Mouse (Mus musculus) limb, embryonic 15.5 days (tissue): ENCODE measurements around the gene Clec4g. TPM values are rescaled to one million over a fixed set of nuclear protein-coding genes. Genes with fewer than 3 reads are reported as not detected.

Source experiments
- ATAC-seq: fragments of 200-750 bp; cut with Nextera tagmentation; 2 replicates; pipeline ENCODE4 v1.8.0; 2017; ENCODE audit warnings: low read depth, moderate TSS enrichment; ENCODE audit not compliant: insufficient number of reproducible peaks, low FRiP score, low TSS enrichment
- H3K27ac ChIP-seq: fragments of 300-500 bp; sonication (generic); 2 replicates; pipeline ENCODE4 v1.5.1; 2015; ENCODE audit warnings: moderate library complexity, mild to moderate bottlenecking, inconsistent platforms
- H3K27me3 ChIP-seq: fragments of 300-500 bp; sonication (generic); 2 replicates; pipeline ENCODE4 v1.6.1; 2015; ENCODE audit warnings: inconsistent platforms
- H3K36me3 ChIP-seq: fragments of 300-500 bp; sonication (generic); 2 replicates; pipeline ENCODE4 v1.6.1; 2015; ENCODE audit warnings: inconsistent platforms
- H3K4me1 ChIP-seq: fragments of 300-500 bp; sonication (generic); 2 replicates; pipeline ENCODE4 v1.6.1; 2015; ENCODE audit warnings: inconsistent platforms
- H3K4me2 ChIP-seq: fragments of 300-500 bp; sonication (generic); 2 replicates; pipeline ENCODE4 v1.6.1; 2015; ENCODE audit warnings: mild to moderate bottlenecking, inconsistent platforms
- H3K4me3 ChIP-seq: fragments of 300-500 bp; sonication (generic); 2 replicates; pipeline ENCODE4 v1.5.1; 2015; ENCODE audit warnings: mild to moderate bottlenecking, inconsistent platforms
- H3K9ac ChIP-seq: fragments of 300-500 bp; sonication (generic); 2 replicates; pipeline ENCODE4 v1.6.1; 2015; ENCODE audit warnings: inconsistent platforms
- H3K9me3 ChIP-seq: fragments of 300-500 bp; sonication (generic); 2 replicates; pipeline ENCODE4 v1.6.1; 2016; ENCODE audit warnings: inconsistent platforms
- WGBS: fragments of 180-500 bp; shearing (Covaris S2); methylation state at CpG from one replicate; pipeline ENCODE4 v1.1.7; 2015; 5-methylcytosine and 5-hydroxymethylcytosine counted together
- polyA plus RNA-seq: library from polyadenylated mRNA; unstranded; fragments of >200 nt; fragmentation: Nextera tagmentation; extraction: Ambion mirVana; gene quantifications from 2 replicates; pipeline ENCODE4 v1.2.1, GENCODE M21; 2015

Gene Clec4g
- polyA plus RNA-seq, 1 experiment from 2014 or later, result not detected

DNA sequence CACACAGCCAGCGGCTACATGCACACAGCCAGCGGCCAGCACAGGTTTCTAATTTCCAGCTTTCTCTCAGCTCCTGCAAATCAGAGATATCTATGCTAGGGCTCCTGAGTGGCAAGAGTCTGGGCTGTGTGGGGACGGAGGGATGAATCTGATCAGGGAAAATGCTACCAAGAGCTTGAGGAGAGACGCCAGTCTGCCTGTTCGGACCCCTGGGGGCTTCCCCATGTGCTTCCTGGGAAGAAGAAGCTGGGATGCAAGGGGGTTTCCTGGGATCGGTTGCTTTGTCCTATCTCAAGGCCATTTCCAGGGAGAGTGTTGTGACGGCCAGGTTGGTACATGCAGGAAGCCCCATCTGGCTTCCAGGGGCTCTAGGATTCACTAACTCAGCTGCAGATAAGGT lies 12.8 kb downstream of the Clec4g start:
- Histone ChIP-seq H3K4me1 (no peaks in the 10 kb centered on the region), H3K27ac (no peak overlapping the region), H3K4me3 (no peak overlapping the region), H3K36me3 (no peaks in the 10 kb centered on the region), H3K27me3 (no peaks in the 10 kb centered on the region), H3K4me2 (no peak overlapping the region), H3K9ac (no peak overlapping the region), H3K9me3 (no peaks in the 10 kb centered on the region)
- no peak for ATAC-seq
- 69% methylated on average over 7 of the region's 7 CpGs for WGBS

GRCm38 (mm10) chr8:3705711-3706110 lies 14.7 kb downstream of the Clec4g start:
- Histone ChIP-seq H3K4me2 (no peak overlapping the region), H3K4me3 (no peak overlapping the region), H3K36me3 (no peaks in the 10 kb centered on the region), H3K27me3 (no peaks in the 10 kb centered on the region), H3K9ac (no peak overlapping the region), H3K4me1 (no peaks in the 10 kb centered on the region), H3K27ac (no peak overlapping the region), H3K9me3 (no peaks in the 10 kb centered on the region)
- WGBS, result 67% methylated on average over 4 of the region's 4 CpGs
- ATAC-seq, result no peak

- WGBS, result 93% methylated on average over 1 of the region's 1 CpGs
- H3K4me3 ChIP-seq, result no peak overlapping the region
- no peaks in the 10 kb centered on the region for H3K4me1 ChIP-seq
- no peak overlapping the region for H3K4me2 ChIP-seq
- ATAC-seq, result no peak
- H3K27ac ChIP-seq, result no peak overlapping the region
- H3K27me3 ChIP-seq, result no peaks in the 10 kb centered on the region
- no peaks in the 10 kb centered on the region for H3K9me3 ChIP-seq
- H3K9ac ChIP-seq, result no peak overlapping the region
- no peaks in the 10 kb centered on the region for H3K36me3 ChIP-seq
These were observed 19.0 kb downstream of the Clec4g start for GRCm38 (mm10) chr8:3701491-3701890.

DNA sequence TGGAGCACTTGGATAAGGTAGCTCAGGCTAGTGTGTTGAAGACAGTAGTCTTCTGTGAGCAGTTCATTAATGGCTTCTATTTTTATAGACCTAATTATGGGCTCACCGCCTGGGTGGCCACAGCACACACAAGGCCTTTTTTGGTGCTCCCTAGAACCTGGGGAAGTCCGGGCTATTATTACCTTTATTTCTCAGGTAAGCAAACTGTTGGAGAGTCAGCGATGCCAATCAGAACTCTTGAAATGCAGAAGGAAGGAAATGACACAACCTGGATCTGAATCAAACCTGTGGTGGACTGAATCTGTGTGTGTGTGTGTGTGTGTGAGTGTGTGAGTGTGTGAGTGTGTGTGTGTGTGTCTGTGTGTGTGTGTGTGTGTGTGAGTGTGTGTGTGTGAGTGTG lies 26.3 kb downstream of the Clec4g start, which contains the start of gene Fcer2a:
Fcer2a (minus strand) TSS at position 55 of the 400 bp plus-strand sequence.
- H3K27ac ChIP-seq, result no peak within 1 kb of the TSS
- no peaks in the 10 kb centered on the region for H3K4me1 ChIP-seq
- H3K9me3 ChIP-seq, result no peaks in the 10 kb centered on the region
- WGBS, result 63% methylated on average over 3 of the region's 3 CpGs
- H3K4me2 ChIP-seq, result no peak within 1 kb of the TSS
- no peak within 1 kb of the TSS for H3K4me3 ChIP-seq
- no peaks in the 10 kb centered on the region for H3K36me3 ChIP-seq
- no peaks in the 10 kb centered on the region for H3K27me3 ChIP-seq
- H3K9ac ChIP-seq, result no peak within 1 kb of the TSS
- no peak for ATAC-seq

DNA sequence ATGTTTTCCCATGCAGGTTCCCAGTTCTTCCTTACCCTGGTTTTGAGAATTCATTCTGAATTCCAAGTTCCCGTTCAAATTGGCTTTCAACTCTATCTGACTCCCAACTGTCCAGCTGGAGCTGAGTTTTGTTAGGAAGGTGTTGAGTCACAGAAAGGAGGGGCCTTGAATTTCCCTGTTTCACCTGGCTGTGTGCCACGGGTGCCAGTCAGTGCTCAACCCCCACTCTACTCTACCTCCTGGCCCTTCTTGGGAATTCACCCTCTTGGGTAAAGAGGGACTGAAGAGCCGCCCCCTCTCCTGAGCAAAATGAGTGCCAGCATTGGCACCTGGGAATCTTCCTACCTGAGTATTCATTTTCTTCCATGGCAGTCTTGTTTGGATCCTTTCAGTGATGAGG lies 29.7 kb downstream of the Clec4g start:
- Histone ChIP-seq H3K27me3 (no peaks in the 10 kb centered on the region), H3K27ac (no peak overlapping the region), H3K4me2 (no peak overlapping the region), H3K4me3 (no peak overlapping the region), H3K36me3 (no peaks in the 10 kb centered on the region), H3K9me3 (no peaks in the 10 kb centered on the region), H3K9ac (no peak overlapping the region), H3K4me1 (no peaks in the 10 kb centered on the region)
- 64% methylated on average over 3 of the region's 3 CpGs for WGBS
- no peak for ATAC-seq

DNA sequence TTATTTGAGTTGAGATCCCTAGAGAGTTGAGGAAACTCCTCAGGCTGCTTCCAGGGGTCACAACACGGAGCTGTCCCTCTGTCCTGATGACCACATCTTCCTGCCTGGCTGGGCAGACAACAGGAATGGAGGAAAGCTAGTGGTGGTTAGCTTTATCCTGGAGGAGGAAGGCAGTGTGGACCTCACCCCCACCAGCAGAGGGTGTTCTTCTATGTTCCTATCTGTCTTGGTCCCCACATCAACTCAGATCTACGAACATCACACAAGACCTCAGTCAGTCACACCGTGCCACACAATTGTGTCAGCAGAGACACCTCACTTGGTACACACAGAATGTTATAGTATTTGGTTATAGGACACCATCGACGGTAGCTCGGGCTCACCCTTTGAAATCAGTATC lies 32.9 kb downstream of the Clec4g start:
- Histone ChIP-seq H3K27ac (no peak overlapping the region), H3K4me2 (no peak overlapping the region), H3K36me3 (no peaks in the 10 kb centered on the region), H3K4me3 (no peak overlapping the region), H3K4me1 (no peaks in the 10 kb centered on the region), H3K27me3 (no peaks in the 10 kb centered on the region), H3K9me3 (no peaks in the 10 kb centered on the region), H3K9ac (no peak overlapping the region)
- no peak for ATAC-seq
- WGBS, result 78% methylated on average over 6 of the region's 6 CpGs

GRCm38 (mm10) chr8:3685422-3685821 lies 35.0 kb downstream of the Clec4g start:
- ATAC-seq, result no peak
- Histone ChIP-seq H3K9ac (no peak overlapping the region), H3K4me3 (no peak overlapping the region), H3K4me2 (no peak overlapping the region), H3K4me1 (no peaks in the 10 kb centered on the region), H3K9me3 (no peaks in the 10 kb centered on the region), H3K36me3 (peaks cover 10% of the 10 kb centered on the region; the same call in 1 of the 2 replicates), H3K27ac (no peak overlapping the region), H3K27me3 (no peaks in the 10 kb centered on the region)
- WGBS, result 63% methylated on average over 5 of the region's 5 CpGs

- Histone ChIP-seq H3K9me3 (no peaks in the 10 kb centered on the region), H3K27me3 (no peaks in the 10 kb centered on the region), H3K27ac (no peak overlapping the region), H3K4me2 (no peak overlapping the region), H3K9ac (no peak overlapping the region), H3K36me3 (peaks cover 19% of the 10 kb centered on the region), H3K4me3 (no peak overlapping the region), H3K4me1 (no peaks in the 10 kb centered on the region)
- ATAC-seq, result no peak
These were observed 35.9 kb downstream of the Clec4g start for GRCm38 (mm10) chr8:3684530-3684929.

DNA sequence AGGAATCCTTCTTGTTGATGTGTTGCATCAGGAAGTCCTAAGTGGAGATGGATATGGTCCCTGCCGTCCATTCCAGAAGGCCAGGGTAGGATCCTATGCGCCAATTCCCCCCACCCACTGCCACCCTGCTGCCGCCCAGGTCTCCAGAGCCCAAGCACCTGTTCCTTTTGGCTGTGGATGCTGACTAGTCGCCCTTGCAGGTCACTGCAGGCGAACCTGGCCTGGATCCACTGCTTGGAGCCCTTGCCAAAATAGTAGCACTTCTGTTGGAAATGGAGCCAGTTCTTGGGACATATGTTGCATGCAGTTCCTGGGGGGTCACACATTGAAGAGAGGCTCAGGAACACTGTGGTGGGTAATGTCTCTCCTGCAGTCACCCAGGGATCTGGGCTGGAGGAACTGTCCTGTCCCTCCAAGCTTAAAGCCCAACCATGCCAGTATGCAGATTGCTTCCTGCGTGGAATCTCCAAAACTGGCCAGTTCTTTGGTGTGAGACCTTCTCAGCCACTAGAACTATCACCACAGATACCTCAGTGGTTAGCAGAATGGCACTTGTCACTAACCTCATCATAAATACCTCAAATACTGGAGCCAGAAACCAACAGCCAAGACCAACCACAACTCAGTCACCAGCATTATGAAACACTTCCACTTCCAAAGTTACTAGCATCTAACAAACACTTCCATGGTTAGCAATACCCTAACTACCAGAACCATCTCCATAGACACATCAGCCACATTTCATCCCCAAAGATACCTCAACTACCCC lies 36.9 kb downstream of the Clec4g start:
- ATAC-seq, result no peak
- no peak overlapping the region for H3K4me3 ChIP-seq
- no peak overlapping the region for H3K4me2 ChIP-seq
- no peaks in the 10 kb centered on the region; the same call in 1 of the 2 replicates for H3K4me1 ChIP-seq
- peaks cover 29% of the 10 kb centered on the region for H3K36me3 ChIP-seq
- H3K9me3 ChIP-seq, result no peaks in the 10 kb centered on the region
- no peak overlapping the region for H3K9ac ChIP-seq
- H3K27me3 ChIP-seq, result no peaks in the 10 kb centered on the region
- H3K27ac ChIP-seq, result no peak overlapping the region
- 73% methylated on average over 6 of the region's 6 CpGs for WGBS

DNA sequence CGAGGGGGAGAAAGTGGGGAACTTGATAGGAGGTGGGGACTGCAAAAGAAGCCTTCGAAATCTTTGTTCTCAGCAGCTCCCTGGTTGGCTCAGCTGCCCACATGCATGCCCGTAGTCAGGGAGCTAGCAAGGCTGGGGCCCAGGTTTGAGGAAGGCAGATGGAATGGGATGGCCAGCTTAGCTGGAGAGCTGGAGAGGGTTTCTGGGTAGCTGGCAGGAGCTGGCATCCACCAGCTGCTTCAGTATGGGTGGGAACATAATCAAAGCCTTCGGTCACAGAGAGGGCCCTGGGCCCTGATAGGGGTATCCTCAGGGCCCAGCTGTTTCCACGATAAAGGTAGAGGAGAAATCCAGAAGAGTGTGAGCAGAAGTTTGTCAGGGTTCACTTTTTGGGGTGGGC lies 38.0 kb downstream of the Clec4g start:
- peaks cover 8% of the 10 kb centered on the region for H3K4me1 ChIP-seq
- no peaks in the 10 kb centered on the region for H3K27me3 ChIP-seq
- no peak overlapping the region for H3K4me3 ChIP-seq
- peaks cover 29% of the 10 kb centered on the region for H3K36me3 ChIP-seq
- no peak overlapping the region for H3K9ac ChIP-seq
- no peak overlapping the region for H3K27ac ChIP-seq
- no peak overlapping the region for H3K4me2 ChIP-seq
- ATAC-seq, result no peak
- no peaks in the 10 kb centered on the region for H3K9me3 ChIP-seq
- WGBS, result 88% methylated on average over 5 of the region's 5 CpGs

DNA sequence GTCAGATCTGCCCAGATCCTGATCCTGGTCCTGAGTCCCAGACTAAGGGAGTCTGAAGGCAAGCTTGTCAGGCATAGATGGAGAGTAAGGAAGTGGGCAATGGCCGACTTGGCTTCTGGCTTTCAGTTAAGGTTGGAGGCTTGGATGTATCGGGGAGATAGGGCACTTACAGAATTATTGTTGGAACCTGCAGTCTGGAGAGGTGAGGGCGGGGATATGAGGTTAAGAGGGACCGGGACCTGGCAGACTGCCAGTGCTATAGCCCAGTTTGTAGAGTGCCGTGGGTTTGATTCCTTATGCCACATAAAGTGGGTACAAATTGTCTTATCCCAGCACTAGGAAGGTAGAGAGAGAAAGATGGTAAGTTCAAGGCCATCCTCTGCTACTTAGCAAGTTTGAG lies 40.8 kb downstream of the Clec4g start:
- Histone ChIP-seq H3K27me3 (no peaks in the 10 kb centered on the region), H3K4me3 (no peak overlapping the region), H3K36me3 (peaks cover 29% of the 10 kb centered on the region), H3K9ac (no peak overlapping the region), H3K4me1 (peaks cover 13% of the 10 kb centered on the region), H3K9me3 (no peaks in the 10 kb centered on the region), H3K27ac (no peak overlapping the region), H3K4me2 (no peak overlapping the region)
- whole genome bisulfite sequencing, result 83% methylated on average over 5 of the region's 5 CpGs
- no peak for ATAC-seq

- 95% methylated on average over 23 of the region's 23 CpGs for WGBS
- Histone ChIP-seq H3K36me3 (peaks cover 29% of the 10 kb centered on the region), H3K9ac (no peak overlapping the region), H3K4me3 (no peak overlapping the region), H3K9me3 (no peaks in the 10 kb centered on the region), H3K4me1 (peaks cover 13% of the 10 kb centered on the region), H3K27ac (no peak overlapping the region), H3K4me2 (no peak overlapping the region), H3K27me3 (no peaks in the 10 kb centered on the region)
- ATAC-seq, result no peak
These were observed 41.2 kb downstream of the Clec4g start for GRCm38 (mm10) chr8:3679236-3679635.

GRCm38 (mm10) chr8:3678831-3679230 lies 41.6 kb downstream of the Clec4g start:
- H3K27me3 ChIP-seq, result no peaks in the 10 kb centered on the region
- peaks cover 29% of the 10 kb centered on the region for H3K36me3 ChIP-seq
- ATAC-seq, result no peak
- H3K9ac ChIP-seq, result no peak overlapping the region
- no peak overlapping the region for H3K4me3 ChIP-seq
- 97% methylated on average over 23 of the region's 23 CpGs for WGBS
- no peak overlapping the region for H3K4me2 ChIP-seq
- H3K27ac ChIP-seq, result no peak overlapping the region
- peaks cover 13% of the 10 kb centered on the region for H3K4me1 ChIP-seq
- no peaks in the 10 kb centered on the region for H3K9me3 ChIP-seq
